Mouse (Mus musculus): ENCODE measurements at regions not wholly inside any gene's neighbourhood (a gene's known extent, or its start where the extent isn't known, plus 50 kb on each side); places are given as distances from the start of the nearest gene placed in this dataset.
A peak's percentile ranks its signal among the peaks of the same experiment; 100 is the strongest.

DNA sequence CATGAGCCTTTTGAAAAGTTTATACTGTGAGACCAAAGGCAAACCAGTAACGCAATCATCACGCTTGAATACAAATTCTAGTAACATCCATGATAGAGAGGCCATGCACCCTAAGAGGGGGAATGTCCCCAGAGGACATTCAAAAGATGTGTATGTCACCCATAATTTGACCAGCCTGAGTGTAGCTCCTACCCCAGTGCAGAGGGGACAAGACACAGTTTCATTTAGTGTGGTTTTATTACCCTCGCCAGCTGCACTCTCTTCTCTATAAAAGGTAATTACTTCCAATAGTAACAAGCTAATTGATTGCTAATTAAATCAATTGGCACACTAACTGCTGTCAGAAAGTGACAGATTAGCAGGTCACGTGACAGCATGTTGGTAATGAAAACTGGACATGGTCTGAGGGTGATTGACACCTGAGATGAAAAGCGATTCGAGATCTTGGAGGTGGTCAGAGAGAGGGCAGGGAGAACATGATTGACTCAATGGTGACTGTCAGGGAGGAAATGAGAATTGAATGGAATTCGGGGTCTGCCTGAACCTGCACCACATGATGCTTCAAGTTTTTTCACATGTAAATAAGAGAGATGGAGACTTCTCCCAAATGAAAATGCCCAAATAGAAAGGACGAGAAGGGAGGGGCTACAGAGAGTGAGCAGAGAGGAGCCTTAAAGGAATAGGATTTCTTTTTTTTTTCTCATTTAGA is 309.9 kb downstream of the En1 start:
- no peak for DNase-seq

- DNase-seq, result peak; percentile 73
These were observed 319.3 kb downstream of the En1 start for GRCm38 (mm10) chr1:120921540-120921939.

- no peak for DNase-seq
These were observed 323.1 kb downstream of the En1 start for GRCm38 (mm10) chr1:120925271-120925670.

DNA sequence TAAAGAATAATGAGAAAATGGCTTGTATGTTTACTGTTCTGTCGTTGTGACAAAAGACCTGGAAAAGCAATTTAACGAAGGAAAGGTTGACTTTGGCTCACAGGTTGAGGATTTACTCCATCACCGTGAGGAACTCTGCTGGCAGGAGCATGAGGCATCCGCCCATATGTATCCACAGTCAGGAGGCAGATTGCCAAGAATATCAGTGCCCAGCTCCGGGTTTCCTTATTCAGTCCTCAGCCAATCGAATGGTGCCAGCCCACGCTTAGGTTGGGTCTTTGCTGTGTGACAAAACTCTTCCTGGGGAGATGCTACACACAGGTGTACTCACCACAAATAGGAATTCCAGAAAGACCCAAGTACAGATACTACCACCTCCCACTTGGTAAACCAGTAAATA is 327.9 kb downstream of the En1 start:
- DNase-seq, result no peak

DNA sequence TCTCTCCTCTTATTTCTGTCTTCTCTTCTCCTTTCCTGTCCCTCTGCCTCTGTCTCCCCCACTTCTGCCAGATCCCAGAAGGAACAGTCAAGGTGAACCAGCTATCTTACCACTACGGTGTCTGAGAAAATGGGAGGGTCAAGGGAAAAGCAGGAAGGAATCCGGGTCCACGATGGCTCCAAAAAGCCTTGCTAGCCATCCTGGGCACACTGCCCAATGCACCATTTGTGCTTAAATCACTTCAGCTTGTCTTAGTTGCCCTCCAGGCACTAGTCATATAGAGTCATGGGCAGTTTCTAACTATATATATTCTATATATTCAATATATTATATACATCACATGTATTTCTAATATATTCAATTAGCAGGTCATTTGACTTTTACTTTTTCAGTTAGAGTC is 333.1 kb downstream of the En1 start:
- no peak for DNase-seq

- DNase-seq, result no peak
These were observed 341.5 kb downstream of the En1 start for GRCm38 (mm10) chr1:120943711-120944110.

- DNase-seq, result no peak
These were observed 344.1 kb downstream of the En1 start for GRCm38 (mm10) chr1:120946349-120946748.

DNA sequence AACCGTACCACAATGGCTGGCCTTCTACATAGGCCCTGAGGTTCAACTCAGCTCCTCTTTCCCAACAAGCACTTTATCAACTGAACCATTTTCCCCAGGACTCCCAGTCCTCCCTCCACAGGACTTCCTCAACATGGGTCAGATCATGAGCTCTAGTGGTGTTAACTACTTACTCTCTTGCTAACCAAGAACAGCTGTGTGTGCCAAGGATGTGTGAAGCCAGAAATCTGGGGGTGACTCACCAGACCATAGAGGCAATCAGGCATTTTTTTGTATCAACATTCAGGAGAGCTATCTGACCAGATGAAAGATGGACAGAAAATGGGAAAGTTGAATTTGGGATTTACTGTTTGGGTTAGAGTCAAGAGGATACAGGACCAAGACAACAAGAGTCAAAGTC is 359.0 kb downstream of the En1 start:
- no peak for DNase-seq

DNA sequence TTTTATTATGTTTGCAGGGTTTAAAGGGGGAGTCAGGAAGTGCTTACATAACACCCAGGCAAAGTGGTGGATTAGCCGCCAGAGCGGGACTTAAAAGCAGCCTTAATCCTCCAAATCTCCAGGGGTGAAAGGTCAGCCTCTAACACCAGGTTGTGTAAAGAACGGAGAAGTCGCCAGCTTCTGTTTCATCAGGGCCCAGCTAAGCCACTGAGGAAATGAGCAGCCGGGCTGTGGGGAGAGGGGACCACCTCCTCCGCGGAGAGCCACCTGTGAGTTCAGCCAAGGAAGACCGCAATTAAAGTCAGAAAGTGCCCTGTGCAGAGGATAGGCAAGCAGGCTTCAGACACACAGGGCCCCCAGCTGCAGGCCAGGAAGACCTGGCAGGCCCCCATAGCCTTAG is 359.8 kb downstream of the En1 start:
- no peak for DNase-seq

GRCm38 (mm10) chr1:120963477-120964178 is 361.4 kb downstream of the En1 start:
- DNase-seq, result peak; percentile 6

DNA sequence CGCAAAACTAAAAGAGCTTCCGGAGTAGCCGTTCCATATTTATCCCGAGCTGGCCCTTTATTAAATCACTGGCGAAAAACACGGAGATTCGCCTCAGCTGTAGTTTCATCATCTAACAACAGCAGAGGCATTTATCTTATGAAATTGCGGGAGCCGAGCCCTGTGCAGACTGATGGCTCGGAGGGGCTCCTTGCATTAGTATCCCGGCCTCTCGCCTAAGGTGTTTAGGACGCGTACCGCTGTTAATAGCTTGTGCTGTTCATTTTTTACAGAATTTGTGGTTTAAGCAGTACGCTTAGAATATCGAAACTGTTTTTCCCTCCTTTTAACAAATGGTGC is 361.9 kb downstream of the En1 start:
- DNase-seq, result no peak

- no peak for DNase-seq
These were observed 363.9 kb downstream of the En1 start for GRCm38 (mm10) chr1:120966132-120966531.

- DNase-seq, result peak; percentile 52
These were observed 357.7 kb downstream of the Insig2 start for GRCm38 (mm10) chr1:120974661-120975060.

- no peak for DNase-seq
These were observed 327.9 kb downstream of the Insig2 start for GRCm38 (mm10) chr1:121004535-121004934.

DNA sequence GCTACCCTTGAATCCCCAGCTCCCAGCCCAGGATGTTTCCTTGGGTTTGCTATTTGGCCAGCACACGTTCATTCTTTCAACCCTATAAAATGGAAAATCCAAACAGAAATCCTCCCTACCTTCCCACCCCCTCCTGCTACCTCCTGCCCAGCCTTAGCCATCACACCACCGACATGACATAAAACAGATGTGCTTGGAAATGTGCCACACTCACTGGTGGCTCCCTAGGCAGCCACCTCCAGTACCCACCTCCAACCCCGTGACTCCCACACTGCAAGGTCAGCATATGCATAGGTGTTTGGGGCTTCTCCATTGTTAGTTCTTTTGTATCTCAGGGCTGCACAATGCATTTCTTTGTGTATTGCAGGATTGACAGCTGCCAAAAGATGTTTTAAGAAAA is 327.2 kb downstream of the Insig2 start:
- peak; percentile 61 for DNase-seq

DNA sequence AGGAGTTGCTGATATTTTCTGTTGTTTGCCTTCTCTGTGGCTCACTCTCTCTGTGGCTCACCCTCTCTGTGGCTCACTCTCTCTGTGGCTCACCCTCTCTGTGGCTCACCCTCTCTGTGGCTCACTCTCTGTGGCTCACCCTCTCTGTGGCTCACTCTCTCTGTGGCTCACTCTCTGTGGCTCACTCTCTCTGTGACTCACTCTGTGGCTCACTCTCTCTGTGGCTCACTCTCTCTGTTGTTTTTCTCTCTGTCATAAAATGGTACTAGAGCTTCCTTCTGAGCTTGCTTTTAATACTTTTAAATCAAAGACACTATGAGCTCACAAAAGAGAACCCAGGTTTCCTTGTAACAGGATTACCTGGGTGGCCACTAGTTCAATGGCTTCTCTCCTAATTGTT is 320.3 kb downstream of the Insig2 start:
- no peak for DNase-seq

GRCm38 (mm10) chr1:121013839-121014503 is 318.4 kb downstream of the Insig2 start:
- DNase-seq, result no peak

DNA sequence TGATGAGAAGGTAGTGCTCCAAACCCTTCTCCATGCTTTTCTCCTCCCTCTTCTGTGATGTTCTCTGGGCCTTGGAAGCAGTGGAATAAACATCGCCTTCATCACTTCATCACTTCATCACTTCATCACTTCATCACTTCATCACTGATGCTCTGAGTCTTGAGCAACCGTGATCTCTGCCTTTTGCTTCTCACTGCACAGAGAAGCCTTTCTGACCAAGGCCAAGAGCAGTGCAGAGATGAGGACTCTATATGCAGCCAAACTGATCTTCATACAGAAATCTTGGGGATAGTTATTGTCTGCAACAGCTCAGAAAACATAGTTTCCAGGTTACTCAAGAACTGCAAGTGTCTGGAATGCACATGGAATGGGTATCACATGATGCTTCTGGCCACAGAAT is 303.0 kb downstream of the Insig2 start:
- no peak for DNase-seq

DNA sequence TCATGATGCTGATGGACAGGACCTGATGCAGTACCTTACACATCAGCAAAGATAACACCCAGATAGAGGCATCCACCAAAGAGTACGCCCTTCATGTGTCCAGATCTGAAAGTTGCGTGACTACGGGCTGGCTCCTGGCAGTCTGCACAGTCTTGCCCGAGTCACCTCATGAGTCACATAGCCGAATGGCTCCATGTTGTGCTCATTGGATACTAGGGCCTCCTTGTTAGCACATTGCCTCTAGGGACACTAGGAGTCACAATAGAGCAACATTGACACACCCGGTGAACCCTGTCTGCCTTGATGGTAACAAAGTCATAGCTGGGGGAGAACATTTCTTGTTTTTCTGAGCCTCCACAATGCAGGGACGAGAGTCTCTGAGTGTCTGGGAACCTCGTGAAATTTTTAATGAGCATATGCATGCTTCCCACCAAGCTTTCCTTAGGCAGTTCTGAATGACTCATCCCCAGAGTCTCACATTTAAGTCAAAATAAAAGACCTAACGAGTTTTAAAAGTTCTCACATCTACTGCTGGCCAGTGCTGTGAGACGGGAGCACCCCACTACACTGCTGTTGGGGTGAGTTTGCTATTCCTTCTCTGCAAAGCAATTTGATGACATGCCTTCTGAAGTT is 297.5 kb downstream of the Insig2 start:
- DNase-seq, result no peak

DNA sequence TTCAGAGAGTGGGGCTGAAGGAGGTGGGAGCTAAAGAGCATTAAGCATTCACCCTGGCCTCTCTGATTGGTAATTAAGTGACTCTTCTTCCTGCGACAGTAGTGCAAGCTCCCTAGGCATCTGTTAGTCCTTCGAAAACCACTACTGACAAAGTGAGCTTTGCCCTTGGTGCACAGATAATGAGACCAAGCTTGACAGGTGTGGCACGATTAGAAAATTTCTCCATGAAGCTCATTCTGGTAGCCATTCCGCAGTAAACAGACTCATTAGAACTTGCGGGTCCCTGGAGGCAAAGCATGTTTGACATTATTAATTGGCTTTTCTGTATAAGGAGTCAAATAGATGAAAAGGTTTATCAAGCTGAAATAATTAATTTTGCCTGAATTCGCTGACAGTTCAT is 285.8 kb downstream of the Insig2 start:
- no peak for DNase-seq

- no peak for DNase-seq
These were observed 285.0 kb downstream of the Insig2 start for GRCm38 (mm10) chr1:121047406-121047805.

GRCm38 (mm10) chr1:121049684-121050083 is 282.7 kb downstream of the Insig2 start:
- no peak for DNase-seq

- DNase-seq, result no peak
These were observed 281.5 kb downstream of the Insig2 start for GRCm38 (mm10) chr1:121050695-121051495.

All from heart, postnatal 4 days (tissue).